Mouse (Mus musculus) limb, embryonic 11.5 days (tissue): ENCODE results near the gene Grin2b. TPM values are rescaled to one million over a fixed set of nuclear protein-coding genes. Genes with fewer than 3 reads are reported as not detected.

Source experiments
- ATAC-seq: fragments of 200-750 bp; cut with Nextera tagmentation; 2 replicates; pipeline ENCODE4 v1.8.0; 2017; ENCODE audit warnings: low read depth; ENCODE audit not compliant: insufficient number of reproducible peaks, low FRiP score, low TSS enrichment
- DNase-seq: peaks from one replicate; pipeline ENCODE4 v3.0.0-alpha.2; 2015; ENCODE audit warnings: low spot score
- H3K27ac ChIP-seq: fragments of 300-500 bp; sonication (generic); replicated peaks from 2 replicates; pipeline ENCODE4 v1.5.1; 2014; ENCODE audit warnings: low read depth, mild to moderate bottlenecking, low read length
- H3K27me3 ChIP-seq: fragments of 300-500 bp; sonication (generic); 2 replicates; pipeline ENCODE4 v1.6.1; 2014; ENCODE audit warnings: mild to moderate bottlenecking, low read length, mixed read lengths; ENCODE audit not compliant: control insufficient read depth, insufficient read depth
- H3K36me3 ChIP-seq: fragments of 300-500 bp; sonication (generic); 2 replicates; pipeline ENCODE4 v1.6.1; 2014; ENCODE audit warnings: mild to moderate bottlenecking, low read length, moderate library complexity, mixed read lengths; ENCODE audit not compliant: control insufficient read depth, insufficient read depth
- H3K4me1 ChIP-seq: fragments of 300-500 bp; sonication (generic); 2 replicates; pipeline ENCODE4 v1.6.1; 2014; ENCODE audit warnings: low read length, mixed read lengths; ENCODE audit not compliant: control insufficient read depth, insufficient read depth
- H3K4me2 ChIP-seq: fragments of 300-500 bp; sonication (generic); 2 replicates; pipeline ENCODE4 v1.6.1; 2014; ENCODE audit warnings: low read depth, mild to moderate bottlenecking, moderate library complexity; ENCODE audit not compliant: severe bottlenecking
- H3K4me3 ChIP-seq: fragments of 300-500 bp; sonication (generic); 2 replicates; pipeline ENCODE4 v1.5.1; 2014; ENCODE audit warnings: low read depth, low read length
- H3K9ac ChIP-seq: fragments of 300-500 bp; sonication (generic); 2 replicates; pipeline ENCODE4 v1.6.1; 2014; ENCODE audit warnings: mild to moderate bottlenecking, low read length
- H3K9me3 ChIP-seq: fragments of 300-500 bp; sonication (generic); 2 replicates; pipeline ENCODE4 v1.6.1; 2016; ENCODE audit warnings: low read length; ENCODE audit not compliant: control insufficient read depth
- WGBS: fragments of 180-500 bp; shearing (Covaris S2); extraction: QIAGEN DNeasy Blood & Tissue Kit; methylation state at CpG from one replicate; pipeline ENCODE4 v1.1.7; 2014; 5-methylcytosine and 5-hydroxymethylcytosine counted together
- polyA plus RNA-seq: library from polyadenylated mRNA; unstranded; fragments of >200 nt; fragmentation: Nextera tagmentation; extraction: Ambion mirVana; gene quantifications from 2 replicates; pipeline ENCODE4 v1.2.1, GENCODE M21; 2014

The Grin2b gene
- polyA plus RNA-seq, 1 experiment from 2014 or later: 0.32 TPM

DNA sequence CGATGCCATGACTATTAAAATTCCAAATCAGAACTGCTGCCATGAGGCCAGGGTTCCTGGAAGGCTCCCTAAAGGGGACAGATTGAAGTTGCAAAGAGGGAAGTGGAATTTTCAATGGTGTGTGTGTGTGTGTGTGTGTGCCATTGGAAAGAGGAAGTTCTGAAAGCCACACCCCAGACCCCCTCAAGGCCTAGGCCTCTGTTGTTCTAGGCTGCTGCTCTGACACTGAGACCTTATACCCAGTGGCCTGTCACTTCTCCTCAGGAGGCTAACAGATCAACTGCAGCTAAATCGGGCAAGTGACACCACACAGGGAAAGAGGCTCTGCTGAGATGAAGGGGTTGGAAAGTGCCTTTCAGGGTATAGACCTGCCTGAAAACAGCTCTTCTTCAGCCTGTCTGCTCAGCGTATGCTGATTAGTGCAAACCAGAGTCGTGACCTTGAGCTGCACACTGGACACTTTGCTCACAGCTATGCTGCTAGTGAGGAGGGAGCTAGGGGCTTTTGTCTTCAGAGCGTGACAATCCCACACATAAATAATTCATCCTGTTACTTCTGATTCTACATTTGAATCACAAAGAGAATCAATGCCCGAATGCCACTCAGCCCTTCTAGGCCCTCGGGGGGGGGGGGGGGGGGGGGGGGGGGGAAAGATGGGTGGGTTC lies 424.8 kb downstream of the Grin2b start:
- Histone ChIP-seq H3K9ac (no peak overlapping the region), H3K4me3 (no peak overlapping the region), H3K27ac (no peak overlapping the region), H3K9me3 (no peaks in the 10 kb centered on the region), H3K27me3 (no peaks in the 10 kb centered on the region), H3K36me3 (no peaks in the 10 kb centered on the region), H3K4me1 (no peaks in the 10 kb centered on the region), H3K4me2 (no peak overlapping the region)
- no peak for DNase-seq
- WGBS: 85% methylated on average over 6 of the region's 7 CpGs
- no peak for ATAC-seq

DNA sequence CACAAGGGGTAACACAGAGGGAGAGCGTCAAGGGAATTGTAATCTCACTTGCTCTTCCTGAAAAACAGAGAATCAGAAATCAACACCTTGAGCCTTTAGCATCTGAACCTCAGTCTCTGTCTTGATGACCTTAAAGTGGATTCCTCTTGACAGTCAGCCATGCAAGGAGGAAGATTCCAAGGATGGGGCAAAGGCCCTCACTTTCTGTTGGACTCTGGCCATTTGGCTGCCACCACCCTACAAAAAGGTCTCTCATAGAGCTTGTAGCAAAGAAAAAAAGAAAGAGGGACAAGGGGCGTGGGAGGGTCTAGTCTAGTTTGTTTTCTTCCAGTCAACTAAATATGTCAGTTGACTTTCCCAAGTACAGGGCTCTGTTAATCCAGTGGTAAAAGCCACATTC lies 427.7 kb downstream of the Grin2b start:
- no peaks in the 10 kb centered on the region for H3K36me3 ChIP-seq
- no peak overlapping the region for H3K9ac ChIP-seq
- no peaks in the 10 kb centered on the region for H3K27me3 ChIP-seq
- 71% methylated on average over 2 of the region's 2 CpGs for WGBS
- ATAC-seq: no peak
- H3K4me2 ChIP-seq: no peak overlapping the region
- H3K4me3 ChIP-seq: no peak overlapping the region
- DNase-seq: no peak
- no peak overlapping the region for H3K27ac ChIP-seq
- H3K9me3 ChIP-seq: no peaks in the 10 kb centered on the region
- no peaks in the 10 kb centered on the region for H3K4me1 ChIP-seq

DNA sequence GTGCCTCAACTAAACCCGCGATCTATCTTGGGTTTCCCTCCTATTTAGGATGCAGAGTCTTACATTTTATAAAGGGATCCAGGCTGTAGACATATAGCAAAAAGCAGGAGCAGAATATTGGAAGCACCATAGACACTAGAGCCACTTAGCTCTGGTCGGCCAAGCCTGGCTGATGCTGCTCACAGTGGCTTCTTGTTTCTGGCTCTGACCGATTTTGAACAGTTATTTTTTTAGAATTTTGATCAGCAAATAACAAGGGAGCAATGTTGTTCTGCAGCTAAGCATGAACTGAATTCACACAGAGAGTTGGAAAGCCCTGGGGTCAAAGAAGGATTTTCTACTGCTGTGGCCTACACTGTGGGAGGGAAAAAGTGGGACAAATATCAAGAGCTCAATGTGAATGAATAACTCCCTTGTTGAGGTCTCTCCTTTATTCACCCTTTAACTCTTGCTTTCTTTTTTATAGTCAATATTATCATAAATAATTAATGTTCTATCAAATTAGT lies 439.0 kb downstream of the Grin2b start:
- ATAC-seq: no peak
- WGBS: 93% methylated on average over 4 of the region's 4 CpGs

DNA sequence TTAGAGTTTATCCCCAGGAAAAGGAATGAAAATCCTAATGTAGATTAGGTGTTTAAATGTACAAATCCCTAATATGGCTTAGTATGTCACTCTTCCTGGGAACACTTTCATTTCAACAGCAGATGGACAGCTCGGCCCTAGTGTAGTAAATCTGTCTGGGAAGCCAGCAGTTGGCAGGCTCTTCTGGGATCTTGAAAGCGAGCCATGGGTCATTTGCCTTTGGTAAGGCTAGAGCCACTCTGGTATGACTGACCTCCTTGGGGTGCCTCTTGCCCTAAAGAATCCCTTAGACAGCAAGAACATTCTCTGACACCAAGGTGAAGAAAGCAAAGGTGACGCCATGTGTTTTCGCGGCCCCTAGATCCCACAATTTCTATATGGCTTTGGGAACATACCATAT lies 446.2 kb downstream of the Grin2b start:
- WGBS: 87% methylated on average over 5 of the region's 5 CpGs
- Histone ChIP-seq H3K36me3 (no peaks in the 10 kb centered on the region), H3K4me2 (no peak overlapping the region)

More for the DNA sequence above, 439.0 kb downstream of the Grin2b start:
- no peaks in the 10 kb centered on the region for H3K36me3 ChIP-seq
- H3K4me1 ChIP-seq: no peaks in the 10 kb centered on the region
- no peak for DNase-seq
- H3K4me3 ChIP-seq: no peak overlapping the region
- H3K9ac ChIP-seq: no peak overlapping the region
- no peak overlapping the region for H3K27ac ChIP-seq
- no peak overlapping the region for H3K4me2 ChIP-seq
- H3K27me3 ChIP-seq: no peaks in the 10 kb centered on the region
- peaks cover 5% of the 10 kb centered on the region; the same call in 1 of the 2 replicates for H3K9me3 ChIP-seq

DNA sequence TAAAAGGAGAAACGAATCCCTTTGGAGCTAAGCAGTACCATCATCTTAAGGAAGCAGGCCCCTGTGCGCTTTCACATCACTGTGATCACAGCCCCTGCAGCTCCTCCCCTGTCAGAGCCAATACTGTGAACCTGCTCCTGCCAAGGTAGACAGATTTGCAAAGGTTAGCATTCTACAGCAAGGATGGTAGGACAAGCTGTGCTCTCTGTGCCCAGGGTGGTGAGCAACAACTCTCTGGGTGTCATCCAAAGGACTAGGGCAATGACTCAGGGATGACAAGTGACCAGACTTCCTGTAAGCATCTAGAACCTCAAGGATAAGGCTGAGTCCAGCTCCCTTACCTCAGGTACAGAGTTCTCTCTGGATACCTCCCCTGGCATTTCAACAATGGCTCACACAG lies 451.6 kb downstream of the Grin2b start:
- ATAC-seq (no peak), DNase-seq (no peak)
- 97% methylated on average over 2 of the region's 2 CpGs for WGBS
- H3K4me2 ChIP-seq: no peak overlapping the region
- no peak overlapping the region for H3K9ac ChIP-seq
- H3K4me3 ChIP-seq: no peak overlapping the region
- H3K27ac ChIP-seq: no peak overlapping the region
- H3K4me1 ChIP-seq: no peaks in the 10 kb centered on the region
- no peaks in the 10 kb centered on the region for H3K9me3 ChIP-seq
- no peaks in the 10 kb centered on the region for H3K27me3 ChIP-seq
- H3K36me3 ChIP-seq: no peaks in the 10 kb centered on the region

More for the DNA sequence above, 446.2 kb downstream of the Grin2b start:
- DNase-seq (no peak), ATAC-seq (no peak)
- H3K9ac ChIP-seq: no peak overlapping the region
- no peaks in the 10 kb centered on the region for H3K9me3 ChIP-seq
- H3K4me1 ChIP-seq: no peaks in the 10 kb centered on the region
- H3K4me3 ChIP-seq: no peak overlapping the region
- no peaks in the 10 kb centered on the region for H3K27me3 ChIP-seq
- H3K27ac ChIP-seq: no peak overlapping the region

DNA sequence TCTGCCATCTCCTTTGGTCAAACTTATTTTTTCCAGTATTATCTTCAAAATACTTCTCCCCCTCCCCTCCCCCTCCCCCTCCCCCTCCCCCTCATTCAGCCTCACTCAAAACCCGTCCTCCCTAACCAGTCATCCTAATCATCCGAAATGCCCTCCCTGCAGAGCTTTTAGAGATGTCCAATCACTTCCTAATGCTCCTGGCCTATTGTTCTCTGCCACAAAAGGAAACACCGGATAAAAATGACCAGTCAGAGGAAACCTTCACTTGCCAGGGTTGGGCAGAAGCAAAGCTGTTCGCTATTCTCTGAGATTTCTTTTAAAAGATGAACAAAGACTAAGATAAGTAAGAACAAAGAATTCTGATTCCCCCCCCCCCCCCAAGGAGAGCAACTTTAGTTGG lies 458.4 kb downstream of the Grin2b start:
- no peaks in the 10 kb centered on the region for H3K27me3 ChIP-seq
- ATAC-seq (no peak), DNase-seq (no peak)
- WGBS: 86% methylated on average over 3 of the region's 4 CpGs
- no peaks in the 10 kb centered on the region for H3K36me3 ChIP-seq
- no peaks in the 10 kb centered on the region for H3K9me3 ChIP-seq
- H3K4me3 ChIP-seq: no peak overlapping the region
- H3K27ac ChIP-seq: no peak overlapping the region
- H3K9ac ChIP-seq: no peak overlapping the region
- no peak overlapping the region for H3K4me2 ChIP-seq
- H3K4me1 ChIP-seq: no peaks in the 10 kb centered on the region

DNA sequence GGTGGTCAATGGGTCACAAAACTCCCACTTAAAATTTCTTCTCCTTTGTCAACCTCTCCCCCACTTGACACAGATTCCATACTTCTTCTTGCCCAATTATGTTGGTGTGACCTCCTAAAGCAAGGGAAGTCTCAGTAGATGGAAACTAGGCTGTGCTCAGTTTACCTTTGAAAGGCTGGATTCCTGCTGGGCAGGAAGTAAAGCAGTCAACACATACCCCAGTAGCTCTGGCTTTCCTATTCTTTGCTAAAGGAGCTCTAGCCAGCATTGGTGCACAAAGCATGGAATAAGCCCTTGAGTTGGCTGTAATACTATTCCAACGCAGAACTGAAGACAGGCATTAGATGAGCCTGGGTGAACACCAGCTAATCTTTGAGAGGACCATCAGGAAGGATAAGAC lies 459.1 kb downstream of the Grin2b start:
- 71% methylated on average over 1 of the region's 1 CpGs for WGBS
- H3K9me3 ChIP-seq: no peaks in the 10 kb centered on the region
- no peak for ATAC-seq
- H3K27ac ChIP-seq: no peak overlapping the region
- no peak overlapping the region for H3K4me2 ChIP-seq
- H3K4me1 ChIP-seq: no peaks in the 10 kb centered on the region
- H3K9ac ChIP-seq: no peak overlapping the region
- no peaks in the 10 kb centered on the region for H3K27me3 ChIP-seq
- H3K4me3 ChIP-seq: no peak overlapping the region
- no peak for DNase-seq
- H3K36me3 ChIP-seq: no peaks in the 10 kb centered on the region

DNA sequence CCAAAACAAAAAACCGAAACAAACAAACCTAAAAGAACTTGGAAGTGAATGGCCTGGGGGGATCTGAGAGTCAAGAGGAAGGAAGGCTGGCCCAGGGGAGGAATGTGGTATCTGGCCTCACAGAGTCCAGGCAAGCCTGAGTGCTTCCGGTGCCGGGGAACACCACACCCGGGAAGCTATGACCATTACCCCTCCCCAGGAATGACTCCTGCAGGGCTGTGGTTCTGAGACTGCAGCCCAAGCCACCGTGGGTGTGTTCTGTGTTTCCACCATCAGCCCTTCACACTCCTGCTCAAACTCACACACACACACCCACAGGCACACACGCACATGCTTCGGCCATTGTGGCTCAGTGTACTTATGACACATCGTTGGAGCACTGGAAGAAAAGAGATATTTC lies 459.6 kb downstream of the Grin2b start:
- H3K27ac ChIP-seq: no peak overlapping the region
- no peaks in the 10 kb centered on the region for H3K36me3 ChIP-seq
- no peak overlapping the region for H3K9ac ChIP-seq
- H3K4me3 ChIP-seq: no peak overlapping the region
- H3K9me3 ChIP-seq: no peaks in the 10 kb centered on the region
- no peak overlapping the region for H3K4me2 ChIP-seq
- no peak for ATAC-seq
- no peak for DNase-seq
- WGBS: 82% methylated on average over 8 of the region's 8 CpGs
- no peaks in the 10 kb centered on the region for H3K4me1 ChIP-seq
- H3K27me3 ChIP-seq: no peaks in the 10 kb centered on the region
